Comparison of ENCODE assay signal across 9 mouse cellular contexts in the genomic region with DNA sequence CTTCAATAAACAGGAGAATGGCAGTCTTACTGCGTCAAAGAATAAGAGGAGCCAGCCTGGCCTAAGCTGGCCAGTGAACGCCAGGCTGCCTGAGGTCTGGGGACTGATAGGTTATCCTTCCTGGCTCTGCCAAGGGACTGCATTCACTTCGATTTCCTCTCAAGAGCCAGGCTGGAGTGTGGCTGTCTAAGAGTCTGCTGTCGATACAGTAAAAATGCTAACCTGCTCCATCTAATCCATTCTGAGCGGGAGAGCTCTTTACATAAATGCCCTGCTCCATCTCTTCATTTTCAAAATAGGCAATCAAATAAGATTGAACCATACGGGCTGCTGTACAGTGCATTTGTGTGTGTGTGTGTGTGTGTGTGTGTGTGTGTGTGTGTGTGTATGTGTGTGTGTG.
"Had no signal": no experiment of that assay in that cellular context is flagged by ENCODE, and none has a peak within 500 bp of the region (broad histone marks: within the 10 kb centered on the region; RNA-seq: fewer than 3 reads in every experiment).

No protein-coding gene starts in this region.

- DNase-seq: kidney, adult 2 months; kidney, postnatal 14 days; lung, adult 18-20 months; thymus, adult 18-20 months; thymus, postnatal 14 days had no signal

- H3K4me3 ChIP-seq: kidney, embryonic 15.5 days; limb, embryonic 13.5 days; neural tube, embryonic 13.5 days had no signal

- H3K36me3 ChIP-seq: kidney, embryonic 15.5 days; limb, embryonic 13.5 days; neural tube, embryonic 13.5 days had no signal

- H3K4me2 ChIP-seq: kidney, embryonic 15.5 days; limb, embryonic 13.5 days; neural tube, embryonic 13.5 days had no signal

- H3K9me3 ChIP-seq: kidney, embryonic 15.5 days; limb, embryonic 13.5 days; neural tube, embryonic 13.5 days had no signal

- H3K27ac ChIP-seq: kidney, embryonic 15.5 days; limb, embryonic 13.5 days; liver, embryonic 14.5 days; neural tube, embryonic 13.5 days had no signal

- H3K9ac ChIP-seq: kidney, embryonic 15.5 days; limb, embryonic 13.5 days; liver, embryonic 14.5 days; neural tube, embryonic 13.5 days had no signal
